In genomic region chr2:33789279-33789678, GRCm38 (mm10) we compare ENCODE assay signal across 20 mouse cellular contexts.
DNase-seq lines count a peak whose midpoint lies in the region; ATAC-seq and TF ChIP-seq lines count a peak whose summit lies in the region.
"Had no signal": no experiment of that assay in that cellular context is flagged by ENCODE, and none has a peak within 500 bp of the region (broad histone marks: within the 10 kb centered on the region; RNA-seq: fewer than 3 reads in every experiment).

No protein-coding gene starts in this region.

- H3K36me3 ChIP-seq in forebrain, embryonic 15.5 days: peaks cover 4% of the 10 kb centered on the region; the same call in 1 of the 2 replicates
- no peaks in the 10 kb centered on the region for H3K36me3 ChIP-seq in limb, embryonic 11.5 days (ENCODE audit: control insufficient read depth, insufficient read depth, low read length)
- H3K36me3 ChIP-seq in midbrain, postnatal 0 days (ENCODE audit: insufficient read depth, low read length): peaks cover 3% of the 10 kb centered on the region; the same call in 1 of the 2 replicates
- peaks cover 12% of the 10 kb centered on the region; the same call in 1 of the 2 replicates for H3K36me3 ChIP-seq in kidney, embryonic 14.5 days (ENCODE audit: control insufficient read depth, insufficient read depth, low read length)
- H3K36me3 ChIP-seq: stomach, embryonic 15.5 days had no signal

- H3K9ac ChIP-seq in forebrain, embryonic 15.5 days (replicated peaks): peak overlapping the region; percentile 23; the same call in 1 of the 2 replicates
- no peak overlapping the region for H3K9ac ChIP-seq in limb, embryonic 11.5 days (ENCODE audit: low read length)
- no peak overlapping the region for H3K9ac ChIP-seq in midbrain, postnatal 0 days (replicated peaks; ENCODE audit: low read length, poor library complexity, severe bottlenecking)
- no peak overlapping the region for H3K9ac ChIP-seq in kidney, embryonic 14.5 days (ENCODE audit: low read depth, low read length)
- H3K9ac ChIP-seq: liver, embryonic 13.5 days; stomach, embryonic 15.5 days had no signal

- peak; percentile 65 for ATAC-seq in forebrain, embryonic 15.5 days (replicated peaks)
- peak; percentile 61; the same call in 1 of the 2 replicates for ATAC-seq in limb, embryonic 11.5 days (ENCODE audit: insufficient number of reproducible peaks, low FRiP score, low TSS enrichment, low read depth)
- ATAC-seq in midbrain, postnatal 0 days (ENCODE audit: low FRiP score): peak; percentile 50; the same call in 1 of the 2 replicates
- ATAC-seq in kidney, embryonic 14.5 days (ENCODE audit: low FRiP score, low TSS enrichment): no peak
- ATAC-seq: Patski had no signal

- intact Hi-C loops in heart, postnatal 25 days (cut with DNase I): no loop called here

- peak overlapping the region; percentile 88 for H3K27ac ChIP-seq in forebrain, embryonic 15.5 days (replicated peaks)
- peak overlapping the region; percentile 79 for H3K27ac ChIP-seq in limb, embryonic 11.5 days (replicated peaks; ENCODE audit: low read depth, low read length)
- H3K27ac ChIP-seq in midbrain, postnatal 0 days (ENCODE audit: low read depth, low read length): peak overlapping the region; percentile 68
- H3K27ac ChIP-seq in kidney, embryonic 14.5 days (ENCODE audit: low read depth, low read length): no peak overlapping the region
- H3K27ac ChIP-seq: liver, embryonic 13.5 days; stomach, embryonic 15.5 days had no signal

- H3K27me3 ChIP-seq in forebrain, embryonic 15.5 days: no peaks in the 10 kb centered on the region
- H3K27me3 ChIP-seq in limb, embryonic 11.5 days (ENCODE audit: control insufficient read depth, insufficient read depth, low read length): no peaks in the 10 kb centered on the region
- no peaks in the 10 kb centered on the region for H3K27me3 ChIP-seq in midbrain, postnatal 0 days (ENCODE audit: insufficient read depth, low read length)
- no peaks in the 10 kb centered on the region for H3K27me3 ChIP-seq in kidney, embryonic 14.5 days (ENCODE audit: control insufficient read depth, insufficient read depth, low read length)
- H3K27me3 ChIP-seq: liver, embryonic 13.5 days; Patski; stomach, embryonic 15.5 days had no signal

- H3K4me1 ChIP-seq in forebrain, embryonic 15.5 days: peaks cover 89% of the 10 kb centered on the region
- H3K4me1 ChIP-seq in limb, embryonic 11.5 days (ENCODE audit: control insufficient read depth, insufficient read depth, low read length): peaks cover 36% of the 10 kb centered on the region
- peaks cover 6% of the 10 kb centered on the region; the same call in 1 of the 2 replicates for H3K4me1 ChIP-seq in midbrain, postnatal 0 days (ENCODE audit: insufficient read depth, low read length)
- H3K4me1 ChIP-seq in kidney, embryonic 14.5 days (ENCODE audit: control insufficient read depth, insufficient read depth, low read length): peaks cover 8% of the 10 kb centered on the region; the same call in 1 of the 2 replicates
- H3K4me1 ChIP-seq: liver, embryonic 13.5 days; stomach, embryonic 15.5 days had no signal

- WGBS in forebrain, embryonic 15.5 days: 10% methylated on average over 6 of the region's 6 CpGs
- WGBS in limb, embryonic 11.5 days: 12% methylated on average over 6 of the region's 6 CpGs
- 25% methylated on average over 6 of the region's 6 CpGs for WGBS in midbrain, postnatal 0 days
- WGBS in kidney, embryonic 14.5 days: 40% methylated on average over 6 of the region's 6 CpGs

- H3K4me3 ChIP-seq in forebrain, embryonic 15.5 days: no peak overlapping the region
- H3K4me3 ChIP-seq in limb, embryonic 11.5 days (ENCODE audit: low read depth, low read length): no peak overlapping the region
- no peak overlapping the region for H3K4me3 ChIP-seq in midbrain, postnatal 0 days (ENCODE audit: low read depth, low read length)
- no peak overlapping the region for H3K4me3 ChIP-seq in kidney, embryonic 14.5 days (ENCODE audit: low read length)
- H3K4me3 ChIP-seq: liver, embryonic 13.5 days; myocyte; stomach, embryonic 15.5 days had no signal

- no peaks in the 10 kb centered on the region for H3K9me3 ChIP-seq in forebrain, embryonic 15.5 days
- H3K9me3 ChIP-seq in limb, embryonic 11.5 days (ENCODE audit: control insufficient read depth, low read length): no peaks in the 10 kb centered on the region
- H3K9me3 ChIP-seq in midbrain, postnatal 0 days (ENCODE audit: low read length): no peaks in the 10 kb centered on the region
- no peaks in the 10 kb centered on the region for H3K9me3 ChIP-seq in kidney, embryonic 14.5 days (ENCODE audit: control insufficient read depth, low read length)
- H3K9me3 ChIP-seq: liver, embryonic 13.5 days; stomach, embryonic 15.5 days had no signal

- peak; percentile 49 for DNase-seq in ZHBTc4 (ENCODE audit: low read depth, low spot score)
- DNase-seq in limb, embryonic 11.5 days (ENCODE audit: low spot score): peak; percentile 67
- no peak for DNase-seq in midbrain, postnatal 0 days (ENCODE audit: low spot score)
- DNase-seq in heart, postnatal 25 days (ENCODE audit: low spot score): no peak
- no peak for DNase-seq in right cerebral cortex, postnatal 4 days
- no peak for DNase-seq in spleen, adult 18-20 months
- DNase-seq: adrenal gland, adult 8-10 months; cerebellum, adult 11-12 months; embryo, embryonic 11 days; heart, postnatal 4 days; kidney, adult 8-10 months; layer of hippocampus, adult 9-11 months; liver, embryonic 13.5 days; lung, postnatal 36 days; thymus, postnatal 36 days had no signal

- no peak overlapping the region for H3K4me2 ChIP-seq in forebrain, embryonic 15.5 days (replicated peaks)
- H3K4me2 ChIP-seq in limb, embryonic 11.5 days (ENCODE audit: low read depth, severe bottlenecking): no peak overlapping the region
- H3K4me2 ChIP-seq in midbrain, postnatal 0 days (ENCODE audit: low read depth, low read length, poor library complexity, severe bottlenecking): no peak overlapping the region
- H3K4me2 ChIP-seq in kidney, embryonic 14.5 days (replicated peaks; ENCODE audit: low read depth, low read length): no peak overlapping the region
- H3K4me2 ChIP-seq: liver, embryonic 13.5 days; stomach, embryonic 15.5 days had no signal

- no peak for TF ChIP-seq CTCF in midbrain, postnatal 0 days (IDR thresholded peaks at IDR 0.05)

Comparison
In these comparisons a context has a peak if more than half of its experiments do, and no peak if none do; other contexts are left out.
1. DNase-seq: peak in ZHBTc4 (single experiment) and limb, embryonic 11.5 days (single experiment); none in midbrain, postnatal 0 days (single experiment), heart, postnatal 25 days (single experiment), right cerebral cortex, postnatal 4 days (single experiment) and spleen, adult 18-20 months (0 of 2).